Mouse (Mus musculus) gastrocnemius, adult 18-20 months (tissue): ENCODE measurements around the gene Dbn1. TPM values are rescaled to one million over a fixed set of nuclear protein-coding genes. Genes with fewer than 3 reads are reported as not detected.
A peak's percentile ranks its signal among the peaks of the same experiment; 100 is the strongest.
"Not testable (repeated sequence)": the region's sequence is repeated elsewhere in the genome, so short reads cannot be mapped to it uniquely, and the experiment has no call there.

ENCODE experiments used
- DNase-seq: peaks from one replicate; pipeline ENCODE4 v3.0.0; 2021; ENCODE audit warnings: low spot score
- total RNA-seq, 2 experiments: library from RNA; stranded (reverse); gene quantifications; 2 replicates each; pipeline ENCODE4 v1.2.3; 2021

Dbn1 gene
- total RNA-seq, 2 experiments from 2014 or later, result 4.0 to 6.2 TPM

DNA sequence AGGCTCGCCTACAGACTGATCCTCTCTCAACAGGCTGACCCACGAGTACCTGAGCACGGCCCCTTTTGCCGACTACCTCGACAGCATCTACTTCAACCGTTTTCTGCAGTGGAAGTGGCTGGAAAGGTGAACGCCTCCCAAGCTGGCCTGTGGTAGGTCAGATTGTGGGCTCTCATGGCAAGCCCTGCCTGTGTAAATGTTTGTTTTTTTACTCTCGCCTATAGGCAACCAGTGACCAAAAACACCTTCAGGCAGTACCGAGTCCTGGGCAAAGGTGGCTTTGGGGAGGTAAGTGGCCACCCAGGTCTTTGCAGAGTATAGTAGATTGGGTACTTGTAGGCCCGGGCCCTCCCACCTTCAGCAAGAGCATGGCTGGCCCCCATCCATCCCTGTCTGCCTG lies 36.6 kb downstream of the Dbn1 start:
- no peak for DNase-seq

DNA sequence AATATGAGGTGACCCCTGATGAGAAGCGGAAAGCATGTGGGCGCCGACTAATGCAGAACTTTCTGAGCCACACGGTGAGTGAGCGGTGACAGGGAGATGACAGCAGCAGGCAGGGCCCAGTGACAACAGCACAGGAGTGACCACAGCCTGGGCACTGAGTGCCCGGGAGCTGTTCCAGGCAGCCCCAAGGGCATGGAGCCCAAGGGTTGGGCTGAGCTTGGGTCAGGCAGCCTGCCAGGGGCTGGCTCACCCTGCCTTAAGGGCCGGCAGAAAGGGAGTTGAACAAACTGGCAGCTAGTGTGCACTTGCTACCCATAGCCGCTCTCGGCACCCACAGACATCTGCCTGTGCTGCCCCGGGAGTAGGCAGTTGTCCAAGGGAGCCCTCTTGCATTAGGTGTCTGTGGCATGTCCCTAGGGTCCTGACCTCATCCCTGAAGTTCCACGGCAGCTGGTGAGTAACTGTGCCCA lies 37.4 kb downstream of the Dbn1 start:
- peak; percentile 90 for DNase-seq

DNA sequence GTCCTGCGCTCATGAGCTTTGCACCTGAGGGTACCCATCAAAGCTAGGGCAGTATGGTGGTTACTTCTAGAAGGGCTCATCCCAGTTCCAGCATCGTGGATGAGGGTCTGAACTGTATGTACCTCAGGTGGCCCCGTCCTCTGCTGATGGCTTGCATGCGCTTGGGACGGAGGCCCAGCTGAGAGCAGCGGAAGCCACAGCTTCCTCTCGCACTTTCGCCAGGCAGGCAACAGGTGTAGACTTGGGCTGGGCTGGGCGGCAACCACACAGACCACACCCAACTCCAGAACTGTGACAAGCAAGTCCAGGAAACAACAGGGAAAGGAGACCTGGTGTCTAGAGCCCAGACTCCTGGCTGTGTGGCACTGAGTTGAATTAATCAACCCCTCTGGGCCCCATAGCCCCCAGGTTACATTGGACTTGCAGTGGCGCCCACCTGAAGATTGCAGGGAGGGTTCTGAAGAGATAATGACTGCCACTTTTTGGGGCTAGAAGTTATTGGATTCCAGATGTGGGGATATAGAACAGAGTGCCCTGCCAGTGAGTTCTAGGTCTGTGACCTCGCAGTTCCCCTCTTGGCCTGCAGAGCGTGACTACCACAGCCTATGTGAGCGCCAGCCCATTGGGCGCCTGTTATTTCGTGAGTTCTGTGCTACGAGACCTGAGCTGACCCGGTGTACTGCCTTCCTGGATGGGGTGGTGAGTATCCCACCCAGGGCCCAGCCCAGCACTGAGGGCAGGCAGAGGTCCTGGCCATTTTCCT lies 38.1 kb downstream of the Dbn1 start:
- DNase-seq, result no peak

DNA sequence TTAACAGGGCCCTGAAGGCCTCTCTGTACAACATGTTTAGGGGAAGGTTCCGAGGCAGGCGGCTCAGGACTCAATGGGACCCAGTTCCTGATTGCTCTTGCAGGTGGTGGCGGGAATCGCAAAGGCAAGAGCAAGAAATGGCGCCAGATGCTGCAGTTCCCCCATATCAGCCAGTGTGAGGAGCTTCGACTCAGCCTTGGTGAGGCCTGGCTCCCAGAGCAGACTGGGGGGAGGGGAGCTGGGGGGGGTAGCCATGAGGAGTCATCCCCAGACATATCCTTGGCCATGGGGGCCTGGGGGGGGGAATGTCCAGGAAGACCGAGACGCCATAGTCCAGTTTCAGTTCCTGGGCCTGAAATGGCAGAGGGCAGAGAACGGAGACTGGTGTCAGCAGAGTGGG lies 38.7 kb downstream of the Dbn1 start:
- DNase-seq, result no peak

DNA sequence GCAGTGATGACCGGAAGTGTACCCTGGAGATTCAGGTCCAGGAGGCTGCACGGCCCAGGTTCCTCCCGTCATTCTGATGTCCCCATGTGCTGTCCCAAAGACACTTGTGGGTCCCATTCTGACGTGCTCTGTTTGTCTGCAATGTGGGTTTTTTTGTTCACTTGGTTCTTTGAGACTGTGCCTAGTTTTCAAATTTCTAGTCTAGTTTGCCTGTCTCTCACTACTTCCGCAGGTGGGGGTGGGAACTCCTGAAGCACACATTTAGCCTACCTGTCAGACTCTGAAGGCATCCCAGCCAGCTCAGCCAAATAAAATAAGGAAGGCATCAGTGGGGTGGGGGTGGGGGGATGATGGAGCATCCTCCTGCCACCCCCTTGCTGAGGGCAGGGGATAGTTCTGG lies 39.8 kb downstream of the Dbn1 start:
- DNase-seq, result no peak

DNA sequence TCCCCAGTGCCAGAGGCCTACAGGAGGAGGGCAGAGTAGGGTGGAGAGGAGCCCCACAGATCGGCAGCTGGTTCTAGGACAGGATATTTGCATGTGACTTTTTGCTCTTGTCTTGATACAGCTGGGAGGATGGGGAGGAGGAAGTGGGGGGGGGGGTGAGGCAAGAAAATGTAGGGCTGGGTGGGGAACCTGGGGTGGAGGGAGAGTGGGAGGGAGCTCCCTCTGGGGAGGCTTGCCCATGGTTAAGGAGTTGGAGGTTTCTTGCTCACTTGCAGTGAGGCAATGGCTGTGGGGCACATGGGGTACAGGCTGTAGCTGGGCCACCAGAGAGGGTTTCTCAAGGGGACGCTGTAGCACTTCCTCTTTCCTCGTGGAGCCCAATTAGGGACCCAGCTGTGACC lies 40.4 kb downstream of the Dbn1 start:
- no peak for DNase-seq

DNA sequence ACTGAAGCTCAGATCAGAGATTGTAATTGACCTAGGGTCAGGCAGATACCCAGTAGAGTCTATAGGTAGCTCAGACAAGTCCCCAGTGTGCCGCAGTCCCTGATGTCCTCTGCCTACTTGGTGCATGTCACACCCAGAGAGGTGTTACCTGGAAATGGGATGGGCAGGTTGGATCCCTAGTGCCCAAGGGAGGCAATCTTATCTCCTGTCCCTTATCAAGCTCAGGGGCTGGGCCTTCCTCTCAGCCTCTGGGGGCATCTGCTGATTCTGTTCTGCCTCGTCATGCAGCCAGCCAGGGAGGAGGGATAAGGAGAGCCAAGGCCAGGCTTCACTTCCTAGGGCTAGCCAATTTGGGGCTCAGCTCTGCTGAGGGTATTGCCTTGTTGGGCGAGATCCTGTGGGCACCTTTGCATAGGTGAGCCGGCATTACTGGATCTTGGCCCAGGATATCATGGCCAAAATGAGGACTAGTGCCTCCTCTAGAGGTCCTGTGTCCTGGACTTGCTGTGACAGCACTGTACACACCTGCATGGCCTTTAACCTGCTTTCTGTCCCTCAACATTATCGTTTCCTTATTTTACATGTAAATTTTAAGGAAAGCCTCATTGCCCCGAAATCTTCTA lies 41.3 kb downstream of the Dbn1 start:
- no peak for DNase-seq

DNA sequence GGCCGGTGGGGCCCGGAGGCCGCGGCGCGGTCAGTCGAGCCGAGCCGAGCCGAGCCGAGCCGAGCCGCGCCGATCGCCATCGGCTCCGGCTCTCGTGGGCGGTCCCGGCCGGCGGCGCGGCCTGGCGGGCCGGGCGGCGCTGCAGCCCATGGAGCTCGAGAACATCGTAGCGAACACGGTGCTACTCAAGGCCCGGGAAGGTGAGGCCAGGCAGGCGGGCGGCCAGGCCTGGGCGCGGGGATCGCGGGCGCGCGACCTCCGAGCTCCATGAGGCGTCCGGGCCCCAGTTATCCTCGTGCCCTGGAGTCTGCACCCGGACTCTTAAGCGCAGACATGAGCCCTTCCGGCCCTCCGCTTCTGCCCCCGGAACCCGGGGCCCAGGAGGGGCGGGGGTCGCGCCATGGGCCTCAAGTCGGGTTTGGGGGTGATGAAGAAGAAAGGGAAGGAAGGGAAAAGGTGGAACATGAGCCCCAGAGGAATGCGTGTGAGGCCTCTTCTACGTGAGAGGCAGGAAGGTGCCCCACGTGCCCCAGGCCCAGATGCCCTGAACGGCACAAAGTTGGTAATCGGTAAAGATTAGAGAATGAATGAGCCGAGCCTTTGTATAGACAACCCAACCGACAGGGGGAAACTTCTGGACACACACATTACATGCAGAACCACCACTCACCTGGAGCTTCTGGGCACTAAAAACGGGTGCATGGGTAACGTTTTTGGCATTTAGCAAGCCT lies 42.4 kb downstream of the Dbn1 start:
- DNase-seq, result no peak

DNA sequence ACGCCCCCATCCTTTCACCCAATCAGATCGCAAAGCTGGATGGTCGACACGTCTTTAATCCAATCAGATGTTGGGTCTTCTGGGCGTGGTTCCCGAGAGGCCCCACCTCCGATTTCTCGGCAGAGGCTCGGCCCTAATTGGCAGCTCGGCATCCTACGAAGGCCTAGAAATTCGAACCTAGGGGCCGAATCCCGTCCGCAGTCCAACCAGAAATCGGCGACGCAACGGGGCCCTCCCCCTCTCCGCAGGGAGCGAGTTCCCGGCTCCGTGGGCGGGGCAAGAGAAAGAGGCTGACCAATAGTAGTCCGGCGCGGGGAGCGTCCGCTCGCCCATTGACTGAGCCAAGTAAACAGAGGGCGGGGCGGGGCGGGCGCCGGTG lies 43.0 kb downstream of the Dbn1 start, which contains the start of gene Grk6:
Gene Grk6, plus strand, starts transcription at position 136 of the 379 bp plus-strand sequence.
- DNase-seq, result peak; percentile 100

DNA sequence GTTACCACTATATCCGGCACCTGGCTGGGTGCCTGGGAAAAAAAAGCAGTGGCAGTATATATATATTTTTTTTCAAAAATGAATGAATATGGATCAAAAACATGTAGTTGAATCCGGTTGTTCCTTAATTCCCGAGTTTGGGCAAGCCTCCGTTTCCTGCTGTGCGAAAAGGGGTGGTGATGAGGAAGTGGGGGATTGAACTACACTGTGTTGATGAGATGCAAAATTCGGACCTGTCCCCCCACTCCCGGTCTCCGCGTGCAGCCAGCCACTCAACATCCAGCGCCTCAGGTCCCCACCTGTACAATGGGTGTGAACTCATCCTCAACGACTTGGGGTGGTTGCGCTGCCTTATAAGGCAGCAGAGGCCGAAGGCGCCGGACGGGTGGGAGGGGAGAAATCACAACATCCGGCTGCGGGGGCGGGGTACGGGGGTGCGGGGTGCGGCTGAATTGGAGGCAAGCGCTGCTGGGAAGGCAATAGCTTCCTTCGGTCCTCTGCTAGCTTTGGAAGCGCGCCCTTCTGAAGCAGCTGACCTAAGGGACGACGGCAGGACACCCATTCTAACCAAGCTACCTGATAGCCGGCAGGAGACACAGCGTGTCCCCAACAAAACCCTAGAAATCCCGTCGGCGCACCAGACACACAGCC lies 43.5 kb downstream of the Dbn1 start:
- DNase-seq, result no peak

DNA sequence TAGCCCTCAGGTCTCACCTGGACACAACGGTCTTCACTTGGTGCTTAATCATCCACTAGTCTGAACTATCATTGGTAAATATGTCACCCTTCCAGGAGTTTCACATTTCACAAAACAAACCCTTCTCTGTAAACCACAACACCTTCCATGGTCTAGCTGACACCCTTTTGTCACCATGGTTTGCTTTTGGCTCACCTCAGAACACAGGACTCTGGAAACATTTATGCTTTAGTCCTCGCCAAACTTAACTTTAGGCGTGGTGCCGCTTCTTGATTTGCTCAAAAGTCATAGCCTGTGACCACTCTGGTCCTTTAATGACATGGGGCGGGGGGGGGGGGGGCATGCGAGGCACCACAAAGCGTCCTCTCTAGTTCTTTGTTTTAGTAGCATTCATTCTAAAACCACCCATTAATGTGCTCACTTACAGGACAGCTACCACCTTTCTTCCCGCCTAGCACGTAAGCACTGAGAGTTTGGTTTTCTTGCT lies 44.1 kb downstream of the Dbn1 start:
- DNase-seq, result no peak

DNA sequence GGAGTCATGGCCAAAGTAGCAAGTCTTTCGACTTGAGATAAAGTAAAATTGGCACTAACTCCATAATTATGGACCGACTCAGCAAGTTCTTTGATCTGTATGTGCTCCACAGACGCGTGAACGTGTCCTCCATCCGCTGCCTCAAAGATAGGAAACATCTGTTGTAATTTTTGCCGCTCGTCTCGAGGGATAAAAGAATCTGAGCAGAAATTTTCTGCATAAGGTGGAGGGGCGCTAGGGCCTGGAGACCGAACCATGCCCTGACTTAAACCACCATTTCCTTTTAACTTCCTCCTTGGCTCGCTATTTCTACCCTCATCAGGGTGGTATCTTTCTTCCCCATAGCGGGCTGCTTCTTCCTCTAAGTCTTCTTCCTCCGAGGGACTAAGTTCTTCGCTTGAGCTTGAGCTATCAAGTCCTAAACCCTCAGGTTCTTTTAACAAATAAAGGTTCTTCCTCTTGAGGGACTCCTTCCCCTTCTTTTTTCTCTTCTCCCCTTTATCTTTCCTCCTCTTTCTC lies 50.7 kb downstream of the Dbn1 start:
- not testable (repeated sequence) for DNase-seq

DNA sequence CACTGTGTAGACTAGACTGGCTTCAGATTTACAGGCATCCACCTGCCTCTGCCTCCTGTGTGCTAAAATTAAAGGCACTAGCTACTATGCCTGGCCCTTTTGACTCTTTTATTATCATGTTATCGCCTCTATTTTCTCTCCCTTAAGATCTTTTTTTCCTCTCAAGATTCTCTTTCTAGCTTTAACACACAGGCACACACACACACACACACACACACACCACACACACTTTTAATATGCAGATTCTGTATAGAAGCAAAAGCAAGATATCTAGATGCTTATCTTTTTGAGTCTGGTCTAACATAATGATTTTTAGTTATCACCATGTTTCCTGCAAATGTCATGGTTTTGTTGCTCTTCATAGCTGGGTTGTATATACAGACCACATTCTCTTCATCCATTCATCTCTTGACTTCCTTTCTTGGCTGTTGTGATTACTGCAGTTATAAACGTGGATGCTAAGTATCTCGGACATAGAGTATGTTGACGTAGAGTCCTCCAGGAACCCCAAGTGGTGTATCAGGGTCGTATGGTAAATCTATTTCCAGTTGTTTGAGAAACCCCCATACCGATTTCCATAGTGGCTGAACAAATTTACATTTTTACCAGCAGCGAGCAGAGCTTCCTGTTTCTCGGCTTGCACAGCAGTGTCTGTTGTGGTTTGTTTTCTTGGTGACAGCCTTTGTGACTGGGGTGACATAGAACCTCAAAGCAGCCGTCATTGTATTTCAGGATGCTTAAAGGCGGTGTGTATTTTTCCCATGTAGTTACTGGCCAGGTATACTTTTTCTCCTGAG lies 55.8 kb downstream of the Dbn1 start:
- no peak for DNase-seq

DNA sequence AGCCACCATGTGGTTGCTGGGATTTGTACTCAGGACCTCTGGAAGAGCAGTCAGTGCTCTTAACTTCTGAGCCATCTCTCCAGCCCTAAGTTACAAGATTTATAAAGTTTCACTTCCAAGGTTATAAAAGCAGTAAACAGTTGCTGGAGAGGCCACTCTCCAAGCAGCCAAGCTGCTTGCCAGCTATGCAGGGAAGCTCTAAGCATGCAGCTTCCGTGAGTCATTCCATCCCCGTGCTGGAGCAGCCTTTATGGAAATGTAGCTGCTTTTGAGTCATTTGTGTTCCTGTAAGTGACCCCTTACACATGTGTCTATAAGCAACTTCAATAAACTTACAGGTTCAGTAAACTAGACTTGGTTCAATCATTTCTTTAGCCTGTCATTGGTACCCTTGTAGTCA lies 57.3 kb downstream of the Dbn1 start:
- no peak for DNase-seq

DNA sequence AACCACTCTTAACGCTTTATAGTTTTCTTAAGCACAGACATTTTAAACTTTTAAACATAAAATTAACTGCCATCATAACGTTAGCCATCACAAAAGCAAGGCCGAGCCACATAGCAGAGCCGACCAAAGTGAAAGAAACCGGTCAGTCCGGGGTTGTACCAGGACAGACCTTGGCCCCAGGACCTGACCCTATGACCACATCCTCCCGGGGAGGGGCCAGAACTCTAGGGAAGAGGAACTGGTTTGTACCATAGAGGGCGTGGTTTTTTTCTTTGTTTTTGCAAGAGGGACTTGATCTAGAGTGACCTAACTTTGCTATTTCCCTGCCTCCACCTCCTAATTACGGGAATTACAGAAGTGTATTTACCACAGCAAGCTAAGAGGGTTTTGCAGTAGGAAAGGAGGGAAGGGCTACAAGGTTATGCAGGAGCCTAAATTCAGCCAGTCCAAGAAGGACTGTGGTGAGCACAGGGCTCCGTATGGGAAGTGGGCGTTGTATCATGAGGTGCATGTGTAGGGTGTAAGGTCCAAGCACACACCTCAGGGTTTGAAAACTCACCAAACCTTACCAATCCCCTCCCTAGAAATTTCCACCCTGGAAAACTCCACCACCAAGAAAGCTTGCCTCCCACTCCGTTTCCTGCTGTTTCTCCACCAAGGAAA lies 58.6 kb downstream of the Dbn1 start:
- peak; percentile 76 for DNase-seq

DNA sequence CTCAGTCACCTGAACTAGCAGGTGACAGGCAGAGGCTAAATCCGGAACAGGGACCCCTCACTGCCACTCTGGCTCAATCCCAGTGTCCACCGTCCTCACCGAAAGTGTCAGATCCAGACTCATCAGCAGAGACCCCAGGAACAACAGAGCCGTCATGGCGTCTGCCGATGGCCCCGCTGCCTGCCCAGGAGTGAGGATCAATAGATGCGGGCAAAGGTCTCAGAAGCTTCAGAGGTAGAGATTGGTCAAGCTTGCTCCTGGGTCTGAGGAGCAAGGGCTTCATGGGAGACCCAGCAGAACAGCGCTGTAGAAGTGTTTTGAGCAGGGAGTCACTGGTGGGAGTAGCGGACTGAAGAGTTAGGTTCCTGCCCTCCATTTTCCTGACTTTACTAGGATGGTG lies 61.3 kb downstream of the Dbn1 start, which contains the start of gene F12:
Gene F12, minus strand, starts transcription at position 181 of the 400 bp plus-strand sequence.
- no peak for DNase-seq
